Mouse (Mus musculus): Measurements from ENCODE around the gene Il1rap.
A peak's percentile ranks its signal among the peaks of the same experiment; 100 is the strongest.

The Il1rap gene

DNA sequence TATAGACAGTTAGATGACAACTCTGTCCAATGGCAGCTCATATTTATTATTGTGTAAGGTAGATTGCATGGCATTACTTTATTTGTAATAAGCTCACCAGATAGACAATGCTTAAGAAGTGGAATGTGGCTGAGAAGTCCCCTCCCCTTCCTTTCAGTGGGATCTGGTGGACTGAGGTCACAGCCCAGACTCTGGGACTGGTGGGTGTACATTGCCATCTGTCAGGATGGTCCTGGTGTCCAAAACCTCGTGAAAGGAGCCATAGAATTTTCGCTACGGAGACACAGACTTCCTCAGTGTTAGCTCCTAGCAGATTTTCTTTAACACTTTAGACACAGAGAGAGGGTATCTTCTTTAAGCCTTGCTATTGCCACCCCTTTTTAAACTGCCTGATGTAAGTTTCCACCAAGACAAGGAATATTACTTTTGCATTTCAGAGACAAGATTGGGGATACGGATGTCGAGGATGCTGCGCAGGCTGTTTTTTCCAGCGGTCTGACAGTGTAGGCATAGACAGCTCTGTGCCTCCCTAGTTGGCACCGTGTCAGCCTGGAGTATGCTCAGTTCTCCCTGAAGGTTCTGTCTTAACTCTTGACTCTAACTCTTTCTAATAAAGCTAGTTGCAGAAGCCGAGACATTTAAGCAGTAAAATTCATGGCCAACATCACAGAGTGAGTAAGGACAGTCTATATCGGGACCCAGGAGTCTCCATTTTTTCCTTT is 31.2 kb downstream of the Il1rap start:
- DNase-seq (ENCODE audit: low spot score in 2 of 2), result peak; percentile 51 to 60

DNA sequence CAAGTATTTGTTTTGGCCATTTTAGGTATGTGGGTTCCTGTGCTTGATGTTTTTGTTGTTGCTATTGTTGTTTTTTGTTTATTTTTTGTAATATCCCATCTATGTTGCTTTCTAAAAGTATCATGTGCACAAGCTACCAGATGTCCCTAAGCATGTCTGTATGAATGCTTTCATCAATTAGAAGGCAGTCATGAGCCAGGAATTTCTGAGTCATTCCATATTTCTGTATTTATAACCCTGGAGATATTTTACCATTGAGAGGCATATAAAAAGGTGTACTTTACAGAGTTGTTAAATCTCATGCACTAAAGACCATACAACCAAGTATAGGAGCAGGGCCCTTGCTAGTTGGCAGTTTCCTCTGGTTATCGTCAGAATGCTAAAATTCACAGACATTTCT is 41.6 kb downstream of the Il1rap start:
- DNase-seq (ENCODE audit: low spot score in 2 of 2), result no peak

DNA sequence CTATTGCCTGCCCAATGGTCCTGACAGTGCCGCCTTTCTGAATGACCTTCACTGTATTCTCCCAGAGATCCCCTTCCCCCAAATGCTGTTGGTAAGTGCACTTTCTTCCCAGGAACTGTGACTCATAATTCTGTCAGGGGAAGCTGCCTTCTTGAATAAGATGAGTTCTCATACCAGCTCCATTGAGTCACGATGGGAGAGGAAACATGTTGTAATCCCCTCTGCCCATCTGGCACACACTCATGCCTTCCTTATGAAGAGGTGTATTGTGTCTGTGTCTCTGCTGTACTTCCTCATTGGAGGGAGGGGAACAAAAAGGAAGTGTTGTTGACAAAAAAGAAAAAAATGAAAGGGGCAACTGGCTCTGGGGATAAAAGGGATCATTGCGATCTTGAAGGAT is 44.6 kb downstream of the Il1rap start:
- DNase-seq (ENCODE audit: low spot score in 2 of 2), result no peak

DNA sequence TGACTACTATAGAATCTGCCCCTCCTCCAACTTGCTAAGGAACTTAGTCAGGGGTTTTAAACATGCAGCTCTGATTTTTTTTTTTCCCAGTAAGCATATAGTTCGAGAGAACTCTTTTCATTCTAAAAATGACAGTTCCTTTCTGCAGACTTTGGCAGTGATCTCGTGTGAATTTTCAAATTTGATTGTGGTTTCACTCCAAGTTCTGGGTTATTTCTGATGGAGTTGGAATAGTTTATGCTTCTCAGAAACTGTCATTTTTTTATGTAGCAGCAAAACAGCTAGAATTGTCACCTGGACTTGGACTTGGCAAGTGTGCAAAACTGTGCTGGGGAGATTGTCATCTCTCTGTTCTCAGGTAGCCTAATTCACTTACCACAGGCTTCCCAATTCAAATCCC is 53.3 kb downstream of the Il1rap start:
- DNase-seq (ENCODE audit: low spot score in 2 of 2), result peak; percentile 34 to 37

DNA sequence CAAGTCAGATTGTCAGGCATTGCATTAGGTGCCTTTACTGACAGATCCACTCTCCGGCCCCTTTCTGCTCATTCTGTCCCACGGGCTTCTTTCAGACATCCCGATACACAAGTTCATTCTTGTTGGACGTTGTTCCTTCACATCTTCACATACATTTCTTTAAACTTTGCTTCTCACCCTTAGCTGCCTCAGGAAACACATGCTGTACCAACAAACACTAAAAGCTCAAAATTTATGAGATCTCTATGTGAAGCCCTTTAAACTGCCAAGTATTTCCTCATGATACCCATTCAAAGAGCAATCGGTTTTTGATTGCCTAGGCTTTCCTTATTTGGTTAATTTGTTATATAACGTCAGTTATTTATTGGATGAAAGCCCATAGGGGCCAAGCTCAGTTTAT is 61.6 kb downstream of the Il1rap start:
- no peak for DNase-seq (ENCODE audit: low spot score in 2 of 2)

DNA sequence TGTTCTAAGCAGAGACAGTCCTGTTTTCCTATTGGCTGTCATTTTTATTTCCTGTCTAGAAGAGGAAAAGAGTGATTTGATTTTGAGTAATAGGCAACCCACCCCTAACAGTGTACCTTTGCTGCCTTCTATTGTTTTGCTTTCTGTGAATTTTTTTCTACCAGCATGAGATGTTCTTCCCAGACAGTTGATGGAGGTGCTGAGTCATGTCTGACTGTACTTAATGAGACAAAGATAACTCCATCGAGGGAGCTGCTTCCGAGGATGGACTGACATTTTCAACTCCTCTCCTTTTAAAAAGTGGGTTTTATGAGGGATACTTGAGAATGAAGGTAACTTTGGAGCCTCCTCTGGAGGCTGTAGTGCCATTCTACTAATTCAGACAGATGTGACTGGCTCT is 64.6 kb downstream of the Il1rap start:
- DNase-seq (ENCODE audit: low spot score in 2 of 2), result no peak

DNA sequence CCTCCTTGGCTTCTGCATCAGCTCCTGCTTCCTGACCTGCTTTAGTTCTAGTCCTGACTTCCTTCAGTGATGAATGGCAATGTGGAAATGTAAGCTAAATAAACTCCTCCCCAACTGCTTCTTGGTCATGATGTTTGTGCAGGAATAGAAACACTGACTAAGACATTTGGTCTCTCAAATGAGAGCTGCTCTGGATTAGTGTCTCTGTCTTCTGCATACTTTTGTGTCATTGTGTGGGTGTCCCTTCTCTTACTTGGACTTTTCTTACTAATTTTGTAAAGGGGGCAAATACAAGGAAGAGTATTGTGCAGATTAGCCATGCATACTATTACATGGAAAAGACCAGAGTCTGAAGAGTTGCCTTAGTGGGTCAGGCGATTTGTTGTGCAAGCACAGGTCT is 65.5 kb downstream of the Il1rap start:
- no peak for DNase-seq (ENCODE audit: low spot score in 2 of 2)

DNA sequence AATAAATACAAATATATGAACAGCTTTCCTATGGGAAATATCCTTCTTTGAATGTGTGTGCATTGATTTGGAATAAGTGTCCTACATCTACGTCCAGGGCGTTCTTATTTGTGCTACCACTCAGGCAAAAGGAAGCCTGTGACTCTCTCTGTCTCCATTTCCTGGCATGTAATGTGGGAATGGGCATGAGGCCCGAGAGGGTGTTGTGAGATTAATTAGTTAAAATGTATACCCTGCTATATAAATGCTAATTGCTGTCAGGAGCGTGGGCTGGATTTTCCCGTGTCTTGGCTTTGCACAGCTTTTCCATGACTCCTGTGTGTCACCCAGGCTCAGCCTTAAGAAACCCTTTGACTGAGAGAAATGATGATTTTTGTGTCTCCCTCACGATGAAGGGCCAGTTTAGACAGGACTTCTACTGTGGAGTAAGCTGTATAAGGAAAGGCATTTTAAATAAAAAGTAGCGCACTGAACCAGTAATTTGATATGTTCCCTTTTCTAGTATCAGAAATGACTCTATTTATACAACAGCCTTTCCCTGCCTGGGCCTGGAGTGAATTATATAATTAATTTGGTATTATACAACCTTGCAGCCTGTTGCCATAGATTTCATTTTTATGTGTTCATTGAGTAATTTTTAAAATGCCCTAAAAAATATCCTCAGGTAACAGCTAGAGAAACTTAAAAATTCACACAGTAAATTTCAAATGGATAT is 81.4 kb downstream of the Il1rap start:
- DNase-seq (ENCODE audit: low spot score in 2 of 2), result peak; percentile 40 to 43

DNA sequence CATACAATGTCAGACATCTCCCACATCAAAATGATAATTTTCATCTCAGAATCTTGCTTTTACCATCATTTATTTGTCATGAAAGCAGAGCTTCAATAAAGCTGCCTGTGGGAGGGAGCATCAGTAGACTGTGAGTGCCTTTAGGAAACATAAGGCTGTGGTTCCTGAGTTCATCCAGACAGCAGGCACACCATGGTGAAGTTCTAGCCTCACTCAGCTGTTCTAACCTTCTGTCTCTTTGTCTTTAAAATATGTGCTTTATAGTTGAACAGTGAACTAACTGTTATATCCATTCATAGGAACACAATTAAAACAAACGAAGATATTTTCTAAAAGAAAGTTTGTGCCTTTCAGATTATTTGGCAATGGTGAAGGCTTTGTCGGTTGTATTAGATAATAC is 84.9 kb downstream of the Il1rap start:
- DNase-seq (ENCODE audit: low spot score in 2 of 2), result no peak

DNA sequence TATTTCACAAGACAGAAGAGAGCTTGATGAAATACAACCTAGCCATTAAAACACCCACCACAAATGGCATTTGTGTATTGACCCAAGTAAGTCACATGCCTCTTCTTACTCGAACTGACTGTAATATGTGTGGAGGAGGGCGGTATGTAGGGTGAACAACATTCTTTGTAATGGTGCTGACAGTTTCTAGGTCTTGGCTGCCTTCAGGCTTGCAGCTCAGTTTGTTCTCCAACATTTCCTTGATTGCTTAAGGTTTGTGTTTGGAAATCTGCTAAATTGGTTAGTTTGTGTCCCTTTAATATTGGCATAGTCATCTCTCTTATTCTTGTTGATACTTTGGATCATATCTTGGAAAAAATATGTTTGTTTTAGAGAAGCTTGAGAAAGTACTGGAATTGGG is 87.6 kb downstream of the Il1rap start:
- no peak for DNase-seq (ENCODE audit: low spot score in 2 of 2)

DNA sequence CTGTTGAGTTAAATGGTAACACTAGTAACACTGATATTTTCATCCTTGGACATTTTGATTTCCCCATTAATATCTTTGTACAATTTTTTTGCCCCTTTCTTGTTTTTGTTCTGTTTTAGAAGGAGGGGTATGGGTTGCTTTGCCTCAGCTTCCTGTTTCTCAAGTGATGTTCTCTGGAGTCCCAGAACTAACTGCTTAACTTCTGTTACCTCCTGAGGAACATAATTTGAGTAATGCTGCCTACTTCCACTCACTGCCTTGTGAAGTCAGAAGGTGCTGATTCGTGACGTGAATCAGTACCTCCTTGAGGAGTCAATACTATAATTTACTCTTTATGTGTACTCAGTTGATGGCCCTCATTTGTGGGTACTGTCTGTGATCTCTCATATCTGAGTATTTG is 98.9 kb downstream of the Il1rap start:
- no peak for DNase-seq (ENCODE audit: low spot score in 2 of 2)

DNA sequence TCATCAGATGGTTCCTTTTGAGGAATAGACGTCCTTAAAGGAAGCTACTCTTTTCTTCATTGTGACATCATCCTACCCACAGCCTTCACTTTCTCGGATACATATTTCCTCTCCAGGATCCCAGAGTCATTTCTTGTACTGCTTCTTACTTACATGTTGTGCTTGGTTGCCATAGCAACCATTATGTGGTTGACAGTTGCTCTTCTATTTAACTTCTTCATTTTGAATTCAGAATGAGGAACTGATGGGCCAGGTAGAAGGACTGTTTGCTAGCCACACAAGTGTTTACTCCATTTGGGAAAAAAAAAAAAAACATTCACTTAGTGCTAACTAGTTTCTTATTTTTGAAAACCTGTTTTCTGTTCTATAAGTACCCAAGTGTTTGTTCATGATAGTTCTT is 108.3 kb downstream of the Il1rap start:
- DNase-seq (ENCODE audit: low spot score in 2 of 2), result no peak

DNA sequence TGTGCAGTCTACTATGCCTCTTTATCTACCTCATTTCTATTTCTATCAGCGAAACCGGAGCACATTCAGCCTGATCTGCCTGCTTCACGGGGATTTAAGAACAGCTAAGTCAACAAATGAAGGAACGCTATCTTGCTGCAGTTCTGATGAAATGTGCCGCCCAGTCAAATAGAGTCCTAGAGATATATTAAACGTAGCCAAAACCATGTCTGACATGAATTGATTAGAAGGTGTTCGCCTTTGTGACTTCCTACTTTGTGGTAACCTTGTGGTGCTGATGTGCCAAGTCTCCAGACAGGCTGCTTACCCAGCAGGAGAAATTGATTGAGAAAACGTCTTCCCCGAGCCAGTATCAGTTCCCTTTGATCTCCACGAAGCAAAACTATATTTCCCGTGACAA is 109.8 kb downstream of the Il1rap start:
- no peak for DNase-seq (ENCODE audit: low spot score in 2 of 2)

DNA sequence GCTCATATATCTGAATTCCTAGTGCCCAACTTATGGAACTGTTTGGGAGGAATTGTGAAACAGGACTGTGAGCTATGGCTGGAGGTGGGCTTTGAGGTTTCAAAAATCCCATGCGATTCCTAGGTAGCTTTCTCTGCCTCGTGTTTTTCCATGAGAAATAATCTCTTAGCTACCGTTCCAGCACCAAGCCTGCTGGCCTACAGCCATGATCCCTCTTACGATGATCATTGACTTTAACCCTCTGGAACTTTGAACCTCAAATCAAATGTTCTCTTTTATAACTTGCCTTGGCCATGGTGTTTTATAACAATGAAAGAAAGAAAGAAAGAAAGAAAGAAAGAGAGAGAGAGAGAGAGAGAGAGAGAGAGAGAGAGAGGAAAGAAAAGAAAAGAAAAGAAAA is 116.6 kb downstream of the Il1rap start:
- DNase-seq (ENCODE audit: low spot score in 2 of 2), result no peak

DNA sequence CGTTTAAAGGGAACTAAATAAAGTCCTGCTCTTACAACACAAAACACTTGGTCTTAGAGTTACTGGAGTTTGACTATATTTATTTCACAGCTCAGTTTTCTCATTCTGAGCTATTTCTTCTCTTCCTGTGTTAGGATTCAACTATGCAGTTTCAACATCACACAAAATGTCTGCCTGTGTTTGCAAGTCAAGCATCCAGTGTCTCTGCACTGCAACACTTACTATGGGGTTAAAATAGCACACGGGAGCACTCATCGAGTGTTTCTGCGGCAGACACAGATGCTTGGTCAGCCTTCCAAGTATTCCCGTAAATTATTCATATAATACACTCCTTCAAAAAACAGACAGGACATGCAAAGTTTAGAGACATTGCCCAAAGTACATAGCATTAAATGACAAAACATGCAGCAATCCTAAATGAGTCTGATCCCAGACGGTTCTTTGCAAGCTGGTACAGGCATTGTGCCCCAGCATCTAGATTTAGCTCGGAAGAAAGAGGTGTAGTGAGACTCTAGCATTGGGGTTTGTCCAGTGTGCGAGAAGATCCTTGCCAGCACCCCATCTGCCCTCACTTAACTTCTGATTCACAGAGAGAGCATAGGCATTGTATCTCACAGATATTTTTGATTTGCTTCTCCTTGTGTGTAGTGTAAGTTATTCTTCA is 119.1 kb downstream of the Il1rap start:
- DNase-seq (ENCODE audit: low spot score in 2 of 2), result no peak

DNA sequence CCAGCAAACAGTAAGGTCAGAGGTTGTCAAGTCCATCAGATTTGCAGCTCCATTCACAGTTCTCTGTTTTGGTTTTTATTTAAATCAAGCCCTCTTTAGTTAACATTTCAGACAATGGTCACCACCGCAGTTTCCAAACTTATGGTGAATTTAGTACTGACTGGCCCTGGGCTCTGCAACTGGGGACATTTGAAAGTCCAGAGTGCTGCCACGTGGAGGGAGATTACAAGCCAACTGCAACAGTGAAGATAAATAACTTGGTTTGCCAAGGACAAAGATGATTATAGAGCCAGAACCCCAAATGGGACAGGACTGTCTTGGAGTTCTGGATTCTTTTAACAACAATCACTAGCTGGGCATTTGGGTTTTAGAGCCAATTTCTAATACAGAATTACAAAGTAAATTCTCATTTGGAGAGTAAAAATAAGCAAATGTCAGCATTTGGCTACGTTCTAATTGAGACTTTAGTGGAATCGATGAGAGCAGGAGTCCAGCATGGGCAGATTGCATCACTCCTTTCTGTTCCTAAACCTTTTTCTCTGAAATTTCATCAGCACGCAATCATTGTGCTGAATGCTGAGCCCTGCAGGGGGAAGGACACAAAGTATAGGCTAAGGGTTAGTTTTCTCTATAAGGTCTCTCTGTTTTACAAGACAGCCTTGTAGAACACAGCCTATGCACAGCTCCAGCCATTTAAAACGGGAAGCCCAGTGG is 124.3 kb downstream of the Il1rap start:
- DNase-seq (ENCODE audit: low spot score in 2 of 2), result no peak

DNA sequence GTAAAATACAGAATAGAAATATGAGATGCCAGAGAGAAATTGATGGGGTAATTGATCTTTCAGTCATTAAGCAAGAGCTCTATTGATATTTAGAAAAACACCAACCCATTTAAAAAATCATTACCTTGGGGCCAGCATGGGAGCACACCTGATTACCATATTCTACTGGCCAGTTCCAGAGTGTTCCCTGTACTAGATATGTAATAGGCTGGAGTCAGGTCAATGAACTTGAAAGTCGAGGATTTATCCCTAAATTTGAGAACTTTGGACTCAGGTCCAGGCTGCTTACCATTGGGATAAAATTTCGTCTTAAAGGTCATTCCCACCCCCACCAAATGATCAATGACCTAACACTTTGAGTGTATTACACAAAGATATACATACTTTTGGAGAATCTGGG is 125.0 kb downstream of the Il1rap start:
- no peak for DNase-seq (ENCODE audit: low spot score in 2 of 2)

DNA sequence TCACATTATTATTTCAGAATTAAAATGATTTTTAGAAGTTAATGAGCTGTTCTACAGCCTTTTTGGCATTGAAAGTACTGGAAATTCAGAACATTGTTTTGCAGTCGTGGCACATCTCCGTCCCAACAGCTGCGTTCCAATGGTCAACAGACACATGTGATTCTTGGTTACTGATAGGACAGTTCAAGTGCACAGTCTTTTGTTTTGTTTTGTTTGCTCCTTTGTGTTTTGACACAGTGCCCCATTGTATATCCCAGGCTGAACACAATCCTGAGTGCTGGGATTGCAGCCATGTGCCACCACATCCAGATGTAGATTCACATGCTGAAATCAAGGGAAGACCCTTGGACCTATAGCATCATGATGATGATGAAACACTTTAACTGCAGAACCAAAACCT is 129.4 kb downstream of the Il1rap start:
- no peak for DNase-seq (ENCODE audit: low spot score in 2 of 2)

DNA sequence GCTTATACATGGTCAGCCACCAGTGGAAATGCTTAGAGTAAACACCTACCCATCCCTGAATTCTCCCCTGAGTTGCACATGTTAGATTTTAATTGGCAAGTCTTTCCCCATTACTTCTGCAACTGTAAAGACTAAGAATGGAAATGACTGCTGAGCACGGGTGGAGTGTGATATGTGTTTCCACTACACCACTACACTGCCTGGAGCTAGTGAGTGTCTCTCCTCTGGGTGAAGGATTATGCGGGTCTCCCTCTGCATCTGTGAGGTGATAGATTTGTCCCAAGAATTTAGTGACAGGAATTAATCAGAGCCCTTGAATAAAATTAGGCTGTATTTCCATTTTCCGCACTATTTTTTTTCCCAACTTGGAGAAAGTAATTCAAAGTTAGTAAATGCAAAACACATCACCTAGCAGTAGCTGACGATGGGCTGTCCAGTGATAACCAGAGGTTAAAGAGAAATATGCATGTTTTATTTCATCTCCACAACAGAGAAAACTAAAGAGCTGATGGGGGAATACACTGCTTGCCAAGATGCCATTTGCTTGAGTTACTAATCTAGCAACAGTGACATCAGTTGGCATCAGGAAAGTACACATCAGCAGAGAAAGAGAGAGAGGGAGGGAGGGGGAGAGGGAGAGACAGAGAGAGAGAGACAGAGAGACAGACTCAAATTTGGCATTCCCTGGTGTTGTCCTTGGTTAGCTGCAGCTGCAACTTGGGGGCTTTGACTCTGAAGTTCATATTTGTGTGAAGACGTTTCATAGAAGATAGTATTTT is 132.2 kb downstream of the Il1rap start:
- DNase-seq (ENCODE audit: low spot score in 2 of 2), result no peak

DNA sequence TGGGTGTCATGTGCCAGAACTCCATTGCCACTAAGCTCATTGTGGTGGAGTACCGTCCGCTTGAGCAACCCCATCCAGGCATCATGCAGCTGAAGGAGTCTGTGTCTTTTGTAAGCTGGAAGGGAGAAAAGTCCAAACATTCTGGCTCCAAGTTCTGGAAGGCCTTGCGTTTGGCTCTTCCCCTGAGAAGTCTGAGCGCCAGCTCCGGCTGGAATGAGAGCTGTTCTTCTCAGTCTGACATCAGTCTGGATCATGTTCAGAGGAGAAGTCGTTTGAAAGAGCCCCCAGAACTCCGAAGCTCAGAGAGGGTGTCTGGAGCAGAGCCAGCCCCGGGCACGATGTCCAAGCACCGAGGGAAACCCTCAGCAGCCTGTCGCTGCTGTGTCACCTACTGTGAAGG is 141.0 kb downstream of the Il1rap start:
- peak; percentile 68 to 82 for DNase-seq (ENCODE audit: low spot score in 2 of 2)

DNA sequence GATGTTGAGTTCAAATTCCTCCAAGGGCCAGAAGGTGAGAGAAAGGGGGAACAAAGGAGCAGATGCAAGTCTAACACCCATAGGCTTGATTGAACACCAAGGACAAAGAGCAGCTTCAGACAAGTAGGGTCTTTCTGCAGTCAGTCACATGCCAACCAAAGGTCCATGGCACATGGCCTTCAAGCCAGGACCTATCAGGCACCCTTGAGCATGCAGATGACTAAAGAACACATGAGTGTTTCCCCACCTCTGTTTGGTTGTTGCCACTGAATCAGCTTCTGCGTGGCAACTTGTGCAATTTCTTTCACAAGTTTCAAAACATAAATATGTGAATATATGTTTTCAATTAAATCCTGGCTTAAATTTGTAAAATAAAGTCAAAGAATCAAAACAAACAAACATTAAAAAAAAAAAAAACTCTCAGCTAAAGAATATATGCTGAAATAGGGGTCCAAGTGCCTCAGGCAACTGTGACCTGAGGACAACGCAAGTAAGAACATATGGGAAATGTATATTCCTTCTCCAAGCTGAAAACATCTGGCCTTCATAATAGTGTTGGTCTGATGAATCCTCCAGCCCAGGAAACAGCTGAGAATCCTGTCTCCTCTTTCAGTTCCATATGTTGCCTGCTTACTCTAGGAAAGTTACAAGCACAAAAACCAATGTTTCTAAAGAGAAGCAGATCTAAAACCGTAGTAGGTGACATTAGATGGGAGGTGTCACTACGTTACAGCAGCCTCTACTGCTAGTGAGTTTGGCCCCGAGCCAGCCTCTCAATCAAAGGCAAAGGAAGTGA is 142.6 kb downstream of the Il1rap start:
- DNase-seq (ENCODE audit: low spot score in 2 of 2), result no peak
